Mouse (Mus musculus) embryonic fibroblast, embryonic 13.5 days (primary cell): ENCODE measurements around the gene Rasgef1b. TPM values are rescaled to one million over a fixed set of nuclear protein-coding genes. Genes with fewer than 3 reads are reported as not detected.

Source experiments
- H3K27ac ChIP-seq: 2 replicates; pipeline ENCODE4 v1.5.1; 2012; ENCODE audit warnings: low read length, control low read depth, inconsistent platforms; ENCODE audit not compliant: insufficient read depth
- H3K4me1 ChIP-seq: 2 replicates; pipeline ENCODE4 v1.6.1; 2011; ENCODE audit warnings: low read length; ENCODE audit not compliant: control insufficient read depth, insufficient read depth
- H3K4me3 ChIP-seq: 2 replicates; pipeline ENCODE4 v1.5.1; 2011; ENCODE audit warnings: mild to moderate bottlenecking, control low read depth, low read length; ENCODE audit not compliant: insufficient read depth
- CTCF ChIP-seq: IDR thresholded peaks from 2 replicates; pipeline ENCODE4 v1.5.1; 2011; ENCODE audit warnings: mild to moderate bottlenecking, control low read depth, low read length, moderate library complexity, borderline replicate concordance; ENCODE audit not compliant: insufficient read depth
- POLR2A ChIP-seq: IDR thresholded peaks from 2 replicates; pipeline ENCODE4 v1.6.1; 2011; ENCODE audit warnings: low read depth, mild to moderate bottlenecking, control low read depth, low read length, moderate library complexity
- polyA plus RNA-seq: library from polyadenylated mRNA; stranded (reverse); fragments of >200 nt; gene quantifications from 2 replicates; pipeline ENCODE4 v1.2.4, GENCODE M21; 2011; ENCODE audit warnings: low read depth; ENCODE audit not compliant: missing spikeins, insufficient read length

Rasgef1b gene
- polyA plus RNA-seq, 1 experiment = 2.1 TPM

DNA sequence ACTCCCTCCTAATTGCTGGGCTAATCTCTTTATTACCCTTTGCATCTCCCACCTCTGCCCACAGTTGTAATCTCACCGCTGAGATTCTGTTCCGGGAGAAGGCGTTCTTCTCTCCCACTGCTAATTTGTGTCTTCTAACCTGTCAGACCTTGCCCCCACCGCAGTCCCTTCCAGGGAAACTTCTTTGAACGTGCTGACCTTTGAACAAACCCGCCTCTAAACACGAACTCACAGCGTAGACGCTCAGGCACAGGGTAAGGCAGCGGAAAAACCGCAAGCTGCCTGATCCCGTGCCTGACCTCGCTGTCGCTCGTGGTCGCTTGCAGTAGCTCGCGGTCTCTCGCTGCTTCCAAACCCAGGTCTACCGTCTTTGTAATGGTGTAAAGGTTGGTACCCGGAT lies 312.0 kb downstream of the Rasgef1b start:
- Histone ChIP-seq H3K4me1 (no peaks in the 10 kb centered on the region), H3K27ac (no peak overlapping the region), H3K4me3 (no peak overlapping the region)
- TF ChIP-seq POLR2A (no peak), CTCF (no peak)

DNA sequence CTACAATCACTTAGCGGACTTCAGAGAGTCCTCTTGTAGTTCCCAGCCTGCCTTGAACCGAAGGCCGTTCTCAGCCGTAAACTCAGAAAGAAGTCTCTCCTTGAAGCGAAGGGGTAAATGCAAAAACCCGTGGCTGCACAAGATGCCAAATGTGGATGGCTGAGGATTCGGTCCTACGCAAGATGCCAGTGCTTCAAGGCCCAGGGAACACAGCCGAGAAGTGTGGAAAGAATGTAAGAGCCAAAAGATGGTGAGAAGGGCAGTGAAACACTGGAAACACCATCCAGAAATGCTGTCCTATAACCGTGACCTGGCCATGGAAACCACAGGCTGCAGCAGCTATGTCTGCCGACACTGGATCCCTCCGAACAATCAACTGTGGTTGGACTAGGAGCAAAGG lies 313.2 kb downstream of the Rasgef1b start:
- TF ChIP-seq POLR2A (no peak), CTCF (no peak)
- H3K4me3 ChIP-seq = no peak overlapping the region
- no peaks in the 10 kb centered on the region for H3K4me1 ChIP-seq
- no peak overlapping the region for H3K27ac ChIP-seq

DNA sequence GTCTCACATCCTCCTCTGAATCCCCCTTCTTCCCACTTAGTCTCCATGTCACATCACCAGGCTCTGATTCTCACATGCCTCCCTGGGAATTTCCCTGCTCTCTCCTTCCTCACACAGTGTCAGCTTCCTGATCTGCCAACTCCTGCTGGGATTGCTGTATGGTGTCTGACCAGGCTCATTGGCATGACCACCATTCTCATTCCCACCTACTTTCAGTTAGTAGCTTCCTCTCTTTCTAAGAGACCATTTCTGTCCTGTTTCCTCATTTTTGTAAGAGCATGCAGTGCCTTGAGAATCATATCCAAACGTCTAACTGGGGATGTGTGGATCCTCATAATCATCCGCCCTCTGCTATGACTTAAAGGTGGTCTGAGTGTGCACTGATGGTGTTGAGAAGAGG lies 313.8 kb downstream of the Rasgef1b start:
- TF ChIP-seq CTCF = no peak
- no peak for TF ChIP-seq POLR2A

DNA sequence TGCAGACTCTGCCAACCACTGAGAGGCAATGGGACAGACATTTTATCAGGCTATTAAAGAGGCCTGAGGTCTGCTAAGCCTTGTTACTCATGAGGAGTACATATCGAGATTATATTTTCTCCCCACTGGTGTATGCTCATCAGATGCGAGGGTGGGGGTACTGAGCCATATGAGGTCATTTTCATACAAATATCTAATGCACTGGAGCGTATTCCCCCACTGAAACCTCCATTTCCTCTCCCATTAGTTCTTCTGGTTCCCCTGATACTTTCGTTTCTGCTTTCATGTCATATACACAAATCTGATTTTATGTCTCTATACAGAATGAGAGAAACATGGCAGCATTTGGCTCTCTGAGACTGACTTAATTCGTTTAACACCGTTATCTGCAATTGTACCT lies 314.6 kb downstream of the Rasgef1b start:
- H3K4me3 ChIP-seq = no peak overlapping the region

More for the DNA sequence above, 313.8 kb downstream of the Rasgef1b start:
- no peak overlapping the region for H3K27ac ChIP-seq
- H3K4me1 ChIP-seq = no peaks in the 10 kb centered on the region
- no peak overlapping the region for H3K4me3 ChIP-seq

DNA sequence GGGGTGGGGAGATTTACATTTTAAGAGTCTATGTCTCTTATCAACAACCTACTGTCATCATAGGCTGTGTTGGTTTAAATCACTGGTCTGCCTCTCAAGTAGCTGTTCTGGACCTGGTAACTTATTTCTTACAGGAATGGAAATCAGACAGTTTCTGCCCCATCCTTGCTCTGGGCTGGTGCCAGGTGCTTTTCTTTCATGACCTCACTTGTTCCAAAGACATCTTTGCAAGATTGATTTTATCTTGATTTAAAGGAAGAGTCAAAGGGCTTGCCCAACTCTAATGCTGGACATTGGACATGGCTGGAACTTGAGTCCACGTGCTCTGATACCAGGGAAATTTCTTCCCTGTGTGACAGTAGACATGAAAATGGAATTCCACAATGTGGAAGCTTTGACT lies 315.0 kb downstream of the Rasgef1b start:
- Histone ChIP-seq H3K4me3 (no peak overlapping the region), H3K4me1 (no peaks in the 10 kb centered on the region), H3K27ac (no peak overlapping the region)
- TF ChIP-seq CTCF (no peak), POLR2A (no peak)

More for the DNA sequence above, 314.6 kb downstream of the Rasgef1b start:
- H3K4me1 ChIP-seq = no peaks in the 10 kb centered on the region
- H3K27ac ChIP-seq = no peak overlapping the region
- TF ChIP-seq POLR2A = no peak
- no peak for TF ChIP-seq CTCF

DNA sequence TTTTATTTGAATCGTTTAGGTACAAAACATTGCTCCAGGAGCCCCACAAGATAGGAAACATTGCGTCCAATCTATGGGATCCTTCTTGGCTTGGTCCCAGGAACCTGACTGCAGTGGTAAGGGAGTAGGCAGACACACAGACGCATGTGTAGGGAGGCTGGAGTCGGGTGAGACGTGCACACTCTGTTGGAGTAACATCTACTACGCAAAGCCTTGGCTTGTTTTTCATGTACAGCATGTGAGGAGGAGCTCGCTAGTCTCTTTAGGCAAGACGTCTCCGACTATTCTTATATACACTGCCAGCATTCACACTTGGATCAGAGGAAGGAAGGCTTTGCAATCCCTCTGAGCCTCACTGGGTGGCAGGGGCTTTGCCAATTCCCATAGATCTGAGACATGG lies 315.5 kb downstream of the Rasgef1b start:
- Histone ChIP-seq H3K4me3 (no peak overlapping the region), H3K27ac (no peak overlapping the region), H3K4me1 (no peaks in the 10 kb centered on the region)
- TF ChIP-seq CTCF (no peak), POLR2A (no peak)

DNA sequence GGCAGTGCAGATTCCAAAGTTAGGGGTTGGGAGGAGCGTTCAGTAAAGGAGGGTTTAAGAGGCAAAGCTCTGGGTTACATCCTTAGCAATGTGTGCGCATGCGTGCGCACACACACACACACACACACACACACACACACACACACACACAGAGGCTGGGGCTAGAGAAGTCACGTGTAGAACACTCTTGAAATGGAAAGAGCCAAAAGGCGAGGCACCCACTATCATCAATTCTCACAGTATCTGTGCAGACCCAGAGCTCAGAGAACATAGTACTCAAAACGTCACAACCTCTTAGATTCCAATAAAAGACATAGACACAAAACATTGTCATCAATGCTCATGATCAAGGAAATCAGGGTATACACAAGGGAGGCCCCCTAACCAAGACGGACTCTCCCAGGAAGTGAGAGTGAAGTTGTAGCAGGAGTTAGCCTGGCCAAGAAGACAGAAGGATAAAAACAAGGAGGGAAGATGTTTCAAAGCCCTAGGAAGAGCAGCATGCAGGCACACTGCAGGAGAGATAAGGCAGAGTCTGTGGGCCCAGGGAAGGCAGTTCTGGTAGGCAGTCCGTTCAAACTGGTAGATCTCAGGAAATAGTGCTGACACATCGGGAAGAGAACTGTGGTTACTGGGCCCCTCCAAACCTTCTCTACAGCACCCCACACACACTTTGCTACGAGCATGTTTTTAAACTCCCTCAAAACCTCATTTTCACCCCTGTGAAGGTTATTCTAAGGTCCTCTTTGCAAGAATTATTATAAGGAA lies 324.3 kb downstream of the Rasgef1b start:
- Histone ChIP-seq H3K4me1 (peaks cover 9% of the 10 kb centered on the region), H3K4me3 (no peak overlapping the region), H3K27ac (no peak overlapping the region)
- TF ChIP-seq POLR2A (no peak), CTCF (no peak)

DNA sequence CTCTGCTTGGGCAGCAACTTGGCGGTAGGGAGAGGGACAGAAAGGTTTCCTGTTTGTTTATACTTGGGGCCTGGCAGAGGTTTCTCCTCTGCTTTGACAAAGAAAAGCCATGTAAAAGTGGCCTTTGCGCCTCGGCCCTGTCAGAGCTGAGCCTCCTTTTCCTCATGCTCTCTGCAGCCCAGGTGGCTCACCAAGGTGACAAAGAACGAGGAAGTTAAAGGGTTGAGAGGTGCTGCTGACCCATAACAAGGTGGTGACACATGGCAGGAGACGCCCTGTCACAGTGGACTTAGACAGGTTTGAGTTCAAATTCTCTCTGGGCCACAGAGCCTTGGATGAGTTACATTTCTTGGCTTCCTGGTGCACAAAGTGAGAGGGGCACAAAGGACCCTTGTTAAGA lies 325.5 kb downstream of the Rasgef1b start:
- TF ChIP-seq CTCF (no peak), POLR2A (no peak)

DNA sequence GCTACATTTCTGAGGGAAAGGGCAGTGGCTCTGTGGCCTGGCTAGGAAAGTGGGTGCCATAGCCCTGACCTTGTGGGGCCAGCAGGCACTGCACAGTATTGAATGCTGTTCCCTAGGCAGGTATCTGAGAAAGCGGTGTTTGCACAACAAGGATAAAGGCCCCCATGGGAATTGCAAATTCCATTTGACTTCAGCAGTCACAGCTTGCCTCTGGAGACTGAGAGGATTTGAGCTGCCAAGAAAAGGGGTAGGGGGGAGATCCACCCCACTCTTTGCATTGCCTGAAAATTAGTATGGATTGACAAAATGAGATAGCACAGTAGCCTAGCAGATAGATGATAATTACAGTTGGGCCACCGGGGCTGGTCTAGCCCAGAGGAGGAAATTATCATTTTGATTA lies 326.1 kb downstream of the Rasgef1b start:
- Histone ChIP-seq H3K4me1 (peaks cover 13% of the 10 kb centered on the region), H3K4me3 (no peak overlapping the region), H3K27ac (no peak overlapping the region)
- TF ChIP-seq POLR2A = no peak
- no peak for TF ChIP-seq CTCF

More for the DNA sequence above, 325.5 kb downstream of the Rasgef1b start:
- H3K4me1 ChIP-seq = peaks cover 13% of the 10 kb centered on the region
- no peak overlapping the region for H3K4me3 ChIP-seq
- no peak overlapping the region for H3K27ac ChIP-seq

DNA sequence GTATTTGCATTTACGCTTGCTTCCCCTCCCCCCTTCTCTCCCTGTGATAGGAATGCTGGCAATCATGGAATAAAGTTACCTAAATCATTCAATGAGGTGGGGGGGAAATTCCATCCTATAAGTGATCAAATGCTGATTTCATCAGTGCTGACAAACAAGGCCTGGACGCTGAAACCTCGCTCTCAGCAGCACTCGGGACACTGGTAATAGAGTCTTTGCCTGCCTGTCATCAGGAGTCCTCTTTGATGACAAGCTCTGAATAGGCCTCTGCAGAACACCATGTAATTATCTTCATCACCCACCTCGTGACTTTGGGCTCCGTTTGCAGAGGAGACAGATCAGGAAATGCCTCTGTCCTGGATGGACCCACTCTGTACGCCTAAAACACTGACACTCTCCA lies 326.6 kb downstream of the Rasgef1b start:
- Histone ChIP-seq H3K4me3 (no peak overlapping the region), H3K27ac (no peak overlapping the region), H3K4me1 (peaks cover 13% of the 10 kb centered on the region)
- no peak for TF ChIP-seq CTCF
- no peak for TF ChIP-seq POLR2A

DNA sequence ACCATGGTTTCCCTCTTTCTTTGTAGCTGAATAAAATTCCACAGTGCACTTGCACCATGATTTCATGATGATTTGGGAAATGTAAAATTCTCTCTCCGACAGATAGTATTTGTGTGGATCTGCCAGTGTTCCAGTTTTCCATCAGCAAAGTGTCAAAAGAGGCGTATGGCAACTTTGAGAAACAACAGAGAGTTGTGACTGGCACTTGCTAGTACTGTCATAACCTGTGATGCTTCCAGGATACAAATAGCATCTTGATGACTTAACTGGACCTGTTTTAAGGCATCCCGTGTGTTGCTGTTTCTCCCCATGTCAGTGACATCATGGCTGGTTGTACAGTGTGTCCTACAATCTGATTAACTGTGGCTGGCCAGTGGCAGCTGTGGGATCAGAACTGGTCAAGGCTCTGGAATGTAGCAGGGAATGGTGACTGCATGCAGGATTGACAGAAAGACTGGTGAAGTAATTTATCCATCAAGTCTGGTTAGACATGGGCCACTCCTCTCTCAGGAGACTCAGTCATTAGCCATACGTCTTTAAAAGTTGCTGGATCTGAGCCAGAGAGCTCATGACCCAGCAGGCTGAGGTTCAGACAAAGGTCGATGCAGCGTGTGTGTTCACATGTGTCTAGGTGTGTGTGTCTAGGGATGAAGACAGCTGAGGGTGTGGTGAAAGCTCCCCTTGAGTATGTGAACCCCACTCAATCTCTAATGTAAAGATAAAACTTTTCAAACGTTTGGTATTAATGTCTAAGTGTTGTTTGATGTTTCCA lies 328.8 kb downstream of the Rasgef1b start:
- Histone ChIP-seq H3K4me1 (peaks cover 13% of the 10 kb centered on the region), H3K4me3 (no peak overlapping the region), H3K27ac (no peak overlapping the region)
- no peak for TF ChIP-seq CTCF
- TF ChIP-seq POLR2A = no peak
